Mouse (Mus musculus) spleen, embryonic (tissue): ENCODE data around the gene Ntn4.

Experiments
- CTCF ChIA-PET: fragments of 350-600 bp; sonication (Branson Sonifier 250); formaldehyde crosslinking; loops from one replicate; lab custom pipeline; 2022; lab: Charles Lee

The Ntn4 gene

DNA sequence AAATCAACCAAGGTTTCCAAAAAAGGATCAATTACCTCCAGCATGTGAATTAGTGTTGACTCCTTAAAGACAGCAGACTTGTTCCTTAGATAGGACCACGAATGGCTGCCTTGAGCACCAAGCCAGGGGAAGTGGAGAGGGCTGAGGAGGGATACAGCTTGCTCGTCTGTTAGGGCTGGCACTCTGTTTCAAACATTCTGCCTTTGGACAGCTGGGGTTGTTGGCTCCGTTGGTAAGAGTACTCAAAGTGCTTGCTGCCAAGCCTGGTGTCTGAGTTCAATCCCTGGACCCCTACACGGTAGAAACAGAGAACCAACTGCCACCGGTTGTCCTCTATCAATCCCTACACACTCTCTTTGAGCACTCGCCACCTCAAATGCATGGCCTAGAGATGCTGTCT is 90.0 kb downstream of the Ntn4 start:
- CTCF ChIA-PET, result no interaction called here

DNA sequence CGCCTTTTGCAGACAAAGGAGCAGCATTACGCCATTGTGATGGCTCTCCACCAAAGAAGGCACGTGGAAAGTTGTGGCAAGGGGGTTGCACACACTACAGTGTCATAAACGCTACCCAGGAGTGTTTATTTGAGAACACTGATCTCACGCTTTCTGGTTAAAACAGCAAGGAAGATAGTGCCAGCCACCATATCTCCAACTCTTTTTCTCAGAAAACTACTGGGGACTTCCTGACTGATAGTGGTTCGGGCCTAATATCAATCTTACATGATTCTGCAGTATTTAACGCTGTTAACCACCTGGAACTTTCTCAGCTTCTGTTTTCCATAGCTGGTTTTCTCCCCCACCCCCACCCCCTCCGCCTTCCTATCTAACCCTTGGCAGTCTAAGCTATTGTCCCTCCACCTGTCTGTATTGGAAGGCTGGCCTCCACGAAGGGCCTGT is 90.8 kb downstream of the Ntn4 start:
- CTCF ChIA-PET, result no interaction called here

DNA sequence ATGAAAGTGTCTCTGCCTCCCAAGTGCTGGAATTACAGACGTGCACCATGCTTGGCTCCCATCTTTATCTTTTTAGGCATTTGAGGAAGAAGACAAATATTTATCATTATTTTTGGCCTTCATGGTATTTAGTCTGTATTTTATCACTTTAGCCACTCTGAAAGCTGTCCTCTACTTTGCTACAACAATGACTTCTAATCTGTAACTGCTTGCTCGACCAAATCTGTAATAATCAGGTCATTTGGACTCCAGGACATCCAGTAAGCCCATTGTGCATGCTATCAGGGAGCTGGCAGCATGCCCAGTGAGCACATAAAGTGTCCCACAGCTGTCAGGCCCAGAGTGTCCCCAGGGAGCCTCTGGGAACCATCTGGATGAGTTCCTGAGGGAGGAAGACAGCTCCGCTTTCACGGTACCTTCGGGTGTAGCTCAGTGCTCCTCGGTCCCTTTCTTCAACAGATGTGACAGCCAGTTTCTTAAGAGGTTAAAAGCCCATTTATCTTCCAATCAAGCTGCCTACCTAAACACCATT is 95.7 kb downstream of the Ntn4 start:
- CTCF ChIA-PET, result no interaction called here

DNA sequence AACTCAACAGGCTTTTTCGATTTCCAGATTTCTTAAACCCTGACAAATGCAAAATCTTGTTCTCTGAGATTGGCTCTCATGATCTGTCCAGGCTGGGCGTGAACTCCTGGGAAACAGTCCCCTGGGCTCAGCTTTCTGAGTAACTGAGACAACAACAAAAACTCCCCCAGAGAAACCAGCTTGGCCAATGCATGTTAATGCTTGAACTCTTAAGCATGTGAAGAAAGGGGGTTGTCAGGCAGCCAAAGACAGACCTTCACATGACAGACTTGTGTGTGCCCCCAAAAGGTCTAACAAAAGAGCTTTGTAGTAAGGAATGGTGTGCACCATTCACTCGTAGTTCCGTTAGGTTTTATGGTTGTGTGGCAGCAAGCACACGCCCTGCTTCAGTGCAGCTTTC is 96.6 kb downstream of the Ntn4 start:
- CTCF ChIA-PET, result no interaction called here

DNA sequence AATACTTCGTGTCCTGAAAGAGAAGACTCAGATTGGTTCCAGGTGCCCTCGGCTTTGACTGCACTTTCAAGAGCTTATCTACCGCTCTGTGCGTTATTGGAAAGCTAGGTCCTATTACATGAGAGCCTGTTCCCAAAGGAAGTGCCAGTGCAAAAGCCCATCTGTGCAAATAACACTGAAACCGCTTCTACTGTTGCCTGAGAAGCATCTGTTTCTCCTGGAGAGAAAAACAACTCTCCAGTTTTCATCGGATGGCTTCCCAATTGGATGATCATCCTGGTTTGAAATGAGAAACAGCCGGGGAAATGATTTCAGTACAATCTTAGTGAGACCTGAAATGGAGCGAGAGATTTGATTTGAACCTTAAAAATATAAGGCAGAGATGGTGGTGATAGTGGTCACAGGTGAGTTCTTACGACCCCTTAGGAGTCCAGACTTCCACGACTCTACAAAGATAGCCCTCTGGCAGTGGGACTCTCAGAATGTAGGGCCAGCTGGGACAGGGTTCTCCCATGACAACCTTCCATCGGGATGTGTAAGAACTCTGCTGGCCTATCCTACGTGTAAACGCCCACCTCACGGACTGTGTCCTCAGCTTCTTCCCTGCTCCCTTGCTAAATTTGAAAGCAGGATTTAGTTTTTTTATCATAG is 101.1 kb downstream of the Ntn4 start:
- CTCF ChIA-PET, result no interaction called here

DNA sequence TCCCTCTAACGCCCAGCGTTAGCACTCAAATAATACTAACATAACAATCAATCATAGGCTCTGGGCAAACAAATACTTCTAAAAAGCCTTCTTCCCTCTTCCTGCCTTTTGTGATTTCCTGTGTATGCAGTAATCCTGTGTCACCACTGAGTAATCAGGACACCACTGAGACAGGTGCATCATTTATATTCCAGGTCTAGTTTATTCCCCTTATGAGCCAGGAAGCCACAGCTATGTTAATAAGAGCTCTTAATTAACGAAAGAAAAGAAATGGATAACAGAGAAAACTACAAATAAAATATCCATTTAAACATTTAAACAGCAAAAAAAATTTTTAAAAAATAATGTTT is 101.6 kb downstream of the Ntn4 start:
- CTCF ChIA-PET, result no interaction called here

DNA sequence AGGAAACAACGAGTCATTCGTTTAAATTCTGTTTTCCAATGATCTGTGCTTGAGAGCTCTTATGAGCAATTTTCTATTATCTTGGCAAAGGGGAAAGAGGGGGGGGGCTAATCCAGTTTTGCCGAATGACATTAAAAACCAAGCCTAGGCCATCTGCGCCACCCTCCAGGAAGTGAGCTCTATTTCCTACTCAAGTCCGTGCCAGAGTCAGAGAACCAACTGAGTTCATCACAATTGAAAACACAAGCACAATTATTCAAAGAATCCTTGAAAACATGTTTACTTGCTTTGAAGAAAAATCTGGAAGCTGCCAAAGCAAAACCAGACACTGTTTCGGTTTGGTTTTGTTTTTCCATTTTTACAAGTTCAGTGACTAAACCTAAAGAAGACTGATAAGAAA is 102.1 kb downstream of the Ntn4 start:
- CTCF ChIA-PET, result no interaction called here

DNA sequence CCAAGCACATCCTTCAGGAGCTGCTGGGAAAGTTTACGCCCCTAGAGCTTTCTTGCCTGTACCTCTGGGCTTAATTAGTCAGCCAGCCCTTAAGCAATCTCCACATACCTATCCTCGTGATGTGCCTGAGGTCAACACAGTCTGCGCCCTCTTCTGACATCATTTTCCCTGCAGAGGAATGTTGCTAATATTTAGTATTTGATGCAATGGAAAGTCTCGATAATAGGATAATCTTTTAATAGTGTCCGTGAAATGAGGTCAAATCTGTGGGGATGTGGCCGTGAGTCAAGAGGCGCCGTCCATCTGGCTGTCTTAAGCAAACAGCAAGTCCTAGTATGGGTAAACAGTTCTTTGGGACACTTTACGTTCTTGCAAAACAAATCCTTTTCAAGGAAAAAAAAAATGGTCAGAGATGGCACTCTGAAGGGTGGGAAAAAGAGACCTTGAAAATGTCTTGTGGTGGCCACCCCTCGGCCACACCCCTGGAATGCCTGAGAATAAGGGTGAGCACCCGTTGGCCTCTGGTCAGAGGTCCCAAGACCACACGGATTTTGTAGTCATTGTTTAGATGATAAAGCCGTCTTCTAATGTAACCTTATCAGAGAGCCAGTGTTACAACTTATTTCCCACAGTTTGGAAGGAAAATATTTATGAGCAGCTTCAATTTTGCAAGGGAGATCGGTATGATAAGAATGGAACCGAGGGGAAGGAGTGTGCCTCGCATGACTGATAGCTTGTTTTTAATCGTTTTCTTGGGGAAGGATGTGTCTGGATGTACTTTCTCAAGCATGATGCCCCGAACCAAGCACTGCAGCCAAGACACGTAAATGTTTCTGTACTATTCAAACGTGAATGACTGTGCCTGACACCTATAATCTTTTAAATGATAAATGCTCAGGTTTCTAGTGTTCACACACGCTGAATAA is 109.0 kb downstream of the Ntn4 start:
- CTCF ChIA-PET, result no interaction called here

DNA sequence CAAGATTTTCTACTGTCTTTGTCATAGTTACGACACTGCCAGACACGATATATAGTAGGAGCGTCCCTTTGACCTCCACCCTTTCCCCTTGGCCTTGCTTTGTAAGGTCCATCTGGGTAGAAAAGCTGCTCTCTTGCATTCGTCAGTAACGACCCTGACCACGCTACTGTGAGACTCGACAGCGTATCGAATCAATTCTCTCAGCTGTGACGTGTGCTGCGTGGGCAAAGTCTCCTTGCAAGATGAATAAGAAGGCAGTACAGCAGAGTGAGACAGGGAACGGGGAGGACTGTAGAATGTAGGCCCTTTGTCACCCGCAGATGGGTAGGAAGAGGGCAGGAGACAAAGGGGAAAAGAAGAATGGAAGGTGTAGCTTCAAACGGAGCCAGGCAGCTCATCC is 110.8 kb downstream of the Ntn4 start:
- CTCF ChIA-PET, result no interaction called here

DNA sequence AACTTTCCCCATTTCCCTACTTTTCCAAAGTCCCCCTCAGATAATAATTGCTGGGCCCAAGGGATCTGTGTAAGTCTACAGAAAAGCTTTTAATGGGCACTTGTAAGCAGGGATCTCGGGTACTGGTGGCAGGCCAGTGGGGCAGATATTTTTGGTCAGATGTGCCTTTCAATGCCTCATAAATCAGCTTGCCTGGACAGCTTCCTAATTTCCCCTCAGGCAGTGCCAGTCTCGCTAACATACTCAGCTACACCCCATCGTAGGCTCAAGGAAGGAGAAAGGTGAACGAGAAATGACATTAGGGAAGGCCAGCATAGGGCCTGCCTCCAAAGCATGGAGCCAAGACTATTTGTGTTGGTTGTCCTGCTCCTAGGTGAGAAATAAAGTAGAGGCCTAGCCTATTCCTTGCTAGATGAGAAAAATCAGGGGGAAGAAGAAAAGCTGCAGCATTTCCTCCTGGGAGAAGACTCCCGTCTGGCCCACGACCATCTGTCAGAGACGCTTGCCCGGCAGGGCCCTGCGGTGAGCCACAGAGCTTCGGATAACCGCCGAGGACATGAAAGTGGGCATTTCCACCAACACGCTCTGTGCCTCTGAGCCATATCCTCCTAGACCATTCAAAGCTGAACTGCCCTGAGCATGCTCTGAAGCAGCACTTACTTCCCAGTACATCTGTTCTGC is 113.4 kb downstream of the Ntn4 start:
- CTCF ChIA-PET, result no interaction called here

DNA sequence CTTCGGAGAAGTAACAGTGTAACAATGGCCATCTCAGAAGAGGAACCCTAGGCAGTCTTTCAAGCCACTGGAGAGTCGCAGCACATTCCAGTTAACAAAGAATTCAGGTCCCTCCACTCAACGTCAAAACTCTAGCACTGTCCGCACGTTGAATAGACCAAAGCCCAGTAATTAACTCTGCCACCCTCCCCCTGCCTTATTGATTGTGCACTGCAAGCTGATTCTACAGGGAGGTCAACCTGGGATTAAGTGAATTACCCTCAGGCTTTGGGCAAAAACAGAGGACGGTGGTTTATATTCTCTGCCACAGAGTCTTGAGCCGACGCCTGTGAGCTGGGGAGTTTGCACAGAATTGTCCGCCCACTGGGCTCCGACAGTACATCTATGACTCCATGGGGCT is 115.7 kb downstream of the Ntn4 start:
- CTCF ChIA-PET, result no interaction called here

DNA sequence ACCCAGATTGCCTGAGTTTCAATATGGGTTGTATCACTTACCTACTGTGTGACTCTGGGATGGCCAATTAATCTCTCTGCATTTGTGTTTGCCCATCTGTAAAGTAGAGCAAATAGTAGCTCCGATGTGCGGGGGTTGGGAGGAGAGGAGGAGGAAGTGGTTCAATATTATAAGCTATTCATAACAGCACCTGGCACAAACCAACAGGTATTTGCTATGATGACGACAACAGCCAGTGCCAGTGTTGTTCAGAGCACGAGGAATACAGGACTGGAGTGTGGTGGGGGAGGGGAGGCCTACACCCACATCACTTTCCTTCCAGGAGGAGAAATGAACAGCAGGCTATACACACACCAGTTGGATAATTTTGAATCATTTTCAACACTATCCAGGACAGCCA is 119.2 kb downstream of the Ntn4 start:
- CTCF ChIA-PET, result no interaction called here

DNA sequence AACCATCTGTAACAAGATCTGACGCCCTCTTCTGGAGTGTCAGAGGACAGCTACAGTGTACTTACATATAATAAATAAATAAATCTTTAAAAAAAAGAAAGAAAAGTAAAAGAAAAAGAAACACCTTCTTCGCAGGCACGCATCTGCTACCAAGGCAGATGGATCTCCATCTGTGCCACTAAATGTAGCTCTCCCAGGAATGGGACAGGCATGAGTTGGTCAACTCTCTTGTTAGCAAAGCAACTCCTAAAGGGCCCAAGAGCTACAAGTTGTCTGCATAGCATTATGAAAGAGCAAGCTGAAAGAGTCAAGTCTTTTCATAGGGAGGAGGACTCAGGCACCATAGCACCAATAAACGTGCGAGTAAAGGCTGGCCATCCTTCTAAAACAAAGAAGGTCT is 119.9 kb downstream of the Ntn4 start:
- CTCF ChIA-PET, result no interaction called here

DNA sequence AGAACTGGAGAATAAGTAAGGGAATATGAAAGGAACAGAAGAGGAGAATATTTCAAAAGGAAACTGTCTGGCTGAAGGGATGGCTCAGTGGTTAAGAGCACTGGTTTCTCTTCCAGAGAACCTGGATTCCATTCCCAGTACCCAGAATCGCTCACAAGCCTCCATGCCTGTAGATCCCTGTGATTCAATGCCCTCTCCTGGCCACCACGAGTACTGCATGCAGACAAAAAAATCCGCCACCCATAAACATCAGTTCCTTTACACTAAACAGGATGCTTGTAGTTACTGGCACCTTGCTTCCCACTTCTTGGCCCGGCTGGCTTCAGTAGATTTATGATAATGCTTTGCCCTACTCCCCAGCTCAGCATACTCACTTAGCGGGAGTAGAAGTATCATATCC is 122.6 kb downstream of the Ntn4 start:
- CTCF ChIA-PET, result no interaction called here

DNA sequence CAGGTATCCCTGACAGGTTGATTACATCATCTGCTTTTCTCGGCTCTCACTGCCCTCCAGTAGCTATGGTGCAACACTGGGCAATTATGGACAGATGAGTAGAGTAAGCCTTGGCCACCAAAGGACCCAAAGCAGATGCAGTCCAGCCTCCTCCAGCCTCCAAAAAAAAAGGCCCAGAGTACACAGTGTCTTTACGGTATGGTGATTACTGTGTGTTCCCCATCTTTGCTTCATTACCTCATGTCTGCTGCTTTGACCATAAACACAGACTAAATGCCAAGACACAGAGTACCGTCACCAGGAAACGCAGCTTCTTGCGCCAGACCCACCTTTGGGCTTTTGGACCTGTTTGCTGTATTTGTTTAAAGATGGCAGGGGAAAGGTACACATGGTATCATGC is 125.7 kb downstream of the Ntn4 start:
- CTCF ChIA-PET, result no interaction called here

DNA sequence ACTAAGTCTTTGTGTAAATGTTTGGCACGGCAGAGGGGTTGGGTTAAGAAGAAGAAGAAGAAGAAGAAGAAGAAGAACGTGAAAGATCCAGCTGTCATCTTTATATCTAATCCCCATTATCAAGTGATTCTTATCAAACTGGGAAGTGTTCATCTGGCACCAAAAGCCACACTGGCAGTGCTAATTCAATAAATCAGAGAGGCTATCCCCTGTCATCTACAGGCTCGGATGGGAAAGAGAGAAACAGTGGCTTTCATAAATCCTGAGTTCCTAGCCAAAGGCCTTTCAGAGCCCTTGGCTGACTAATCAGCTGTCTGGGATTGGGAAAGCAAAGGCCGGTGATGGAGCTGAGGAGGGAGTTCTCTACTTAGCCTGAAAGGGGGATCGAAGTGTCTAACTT is 126.8 kb downstream of the Ntn4 start:
- CTCF ChIA-PET, result no interaction called here

DNA sequence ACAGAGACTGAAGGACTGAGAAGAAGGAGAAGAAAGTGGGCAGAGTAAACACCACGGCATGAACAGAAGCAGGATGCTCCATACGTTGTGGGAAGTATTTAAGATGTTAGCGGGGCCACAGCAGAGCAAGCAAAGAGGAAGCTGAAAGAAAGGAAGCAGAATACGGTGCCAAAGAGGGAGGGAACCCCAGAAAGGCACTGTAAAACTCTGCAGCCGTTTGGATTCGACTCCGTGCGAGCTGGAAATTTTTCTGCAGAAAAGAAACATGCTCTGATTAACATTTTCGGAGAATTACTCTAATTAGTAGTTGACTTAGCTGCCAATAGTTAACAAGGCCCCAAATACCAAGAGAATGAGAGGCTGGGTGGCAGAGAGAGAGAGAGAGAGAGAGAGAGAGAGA is 127.7 kb downstream of the Ntn4 start:
- CTCF ChIA-PET, result no interaction called here

DNA sequence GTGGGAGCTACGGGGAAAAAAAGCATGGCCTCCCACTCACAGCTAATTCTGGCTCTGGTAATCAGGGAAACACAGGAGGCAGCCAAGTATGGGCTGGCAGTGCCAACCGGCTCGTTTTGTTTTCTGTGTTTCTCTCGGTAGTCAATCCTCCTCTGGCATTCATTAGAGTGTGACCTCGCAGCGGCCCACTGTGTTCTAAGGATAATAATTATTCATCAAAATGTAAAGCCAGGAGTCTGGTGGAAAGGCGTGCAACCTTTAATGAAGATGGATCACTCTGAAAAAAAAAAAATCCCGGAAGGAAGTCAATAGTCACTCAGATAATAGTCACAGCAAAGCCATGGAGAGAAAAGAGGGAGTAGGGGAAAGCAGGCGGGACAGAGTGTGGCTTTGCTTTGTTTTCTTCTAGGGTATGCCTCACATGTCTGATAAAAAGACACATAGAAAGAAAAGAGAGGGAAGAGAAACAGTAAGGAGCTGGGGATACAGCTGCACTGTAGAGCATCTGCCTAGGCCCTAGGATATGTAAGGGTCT is 131.5 kb downstream of the Ntn4 start:
- CTCF ChIA-PET, result interaction anchor here (0.6 kb wide), 1 partner anchor 462 kb away, joined by 3 read pairs; no protein-coding TSS in a partner anchor

DNA sequence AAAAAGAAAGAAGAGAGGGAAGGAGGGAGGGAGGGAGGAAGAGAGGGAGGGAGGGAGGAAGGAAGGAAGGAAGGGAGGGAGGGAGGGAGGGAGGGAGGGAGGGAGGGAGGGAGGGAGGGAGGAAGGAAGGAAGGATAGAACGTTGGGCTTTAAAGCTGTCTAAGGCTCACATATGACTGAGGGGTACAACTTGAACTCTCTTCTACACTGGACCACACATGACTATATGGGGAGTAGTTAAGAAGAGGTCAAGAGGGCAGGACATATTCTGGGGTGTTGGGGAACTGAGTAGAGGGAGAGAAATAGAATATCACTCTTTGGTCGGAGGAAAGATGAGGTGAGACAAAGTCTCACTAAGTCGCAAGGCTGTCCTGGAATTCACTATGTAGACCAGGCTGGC is 132.0 kb downstream of the Ntn4 start:
- CTCF ChIA-PET, result no interaction called here

DNA sequence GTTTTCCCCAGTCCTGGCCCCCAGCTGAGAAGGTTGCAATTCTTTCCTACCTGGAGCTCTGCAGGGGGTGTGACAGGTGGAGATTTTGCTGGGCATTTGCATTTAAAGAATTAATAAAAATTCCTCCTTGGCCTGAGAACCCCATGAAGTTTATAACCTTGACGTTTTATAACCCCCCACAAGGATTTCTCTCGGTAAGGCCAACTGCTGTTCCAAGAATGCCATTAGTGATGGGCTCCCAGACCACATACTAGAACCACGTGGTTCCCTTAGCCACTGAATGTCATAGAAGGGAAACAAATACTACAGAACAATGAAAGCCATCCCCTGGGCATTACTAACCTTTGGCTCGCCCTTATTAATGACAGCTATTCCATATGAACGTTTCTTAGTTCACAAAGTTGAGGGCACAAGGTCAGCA is 136.3 kb downstream of the Ntn4 start:
- CTCF ChIA-PET, result no interaction called here

DNA sequence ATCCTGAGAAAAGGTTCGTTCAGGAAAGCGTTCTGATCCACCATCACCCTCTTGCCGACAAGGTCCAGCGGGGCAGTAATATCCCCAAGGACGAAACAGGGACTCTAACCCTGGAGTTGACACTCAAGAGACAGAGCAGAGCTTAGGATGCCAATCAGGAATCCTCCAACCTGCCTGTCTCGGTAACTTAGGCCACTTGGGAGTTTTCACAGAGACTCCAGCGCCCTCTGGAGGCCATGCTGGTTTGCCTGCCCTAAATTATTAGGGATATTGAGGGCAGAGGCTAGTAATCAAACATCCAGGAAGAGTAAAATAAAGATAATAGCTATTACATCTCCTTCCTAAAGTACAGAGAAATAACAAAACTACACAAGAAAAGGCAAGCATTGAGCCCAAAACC is 136.9 kb downstream of the Ntn4 start:
- CTCF ChIA-PET, result no interaction called here
